8 mouse cellular contexts compared by ENCODE assay signal in genomic region chr4:123282500-123282899, GRCm38 (mm10). TPM values are rescaled to one million over a fixed set of nuclear protein-coding genes. Genes with fewer than 3 reads are reported as not detected.
DNase-seq lines count a peak whose midpoint lies in the region; ATAC-seq and TF ChIP-seq lines count a peak whose summit lies in the region.

No protein-coding gene starts in this region.

- H3K27ac ChIP-seq in forebrain, embryonic 11.5 days (ENCODE audit: low read depth, low read length) = 0 out of 2 replicates have a peak overlapping the region, but pooled peaks have one; percentile 46
- H3K27ac ChIP-seq in heart, embryonic 16.5 days (ENCODE audit: low read length) = peak overlapping the region; percentile 90
- peak overlapping the region; percentile 17; the same call in 1 of the 2 replicates for H3K27ac ChIP-seq in liver, embryonic 14.5 days
- peak overlapping the region; percentile 74 for H3K27ac ChIP-seq in stomach, embryonic 15.5 days

- H3K9ac ChIP-seq in forebrain, embryonic 11.5 days (ENCODE audit: low read length) = peak overlapping the region; percentile 65
- peak overlapping the region; percentile 72 for H3K9ac ChIP-seq in heart, embryonic 16.5 days (ENCODE audit: low read length)
- H3K9ac ChIP-seq in liver, embryonic 14.5 days (replicated peaks) = peak overlapping the region; percentile 99
- 0 out of 2 replicates have a peak overlapping the region, but pooled peaks have one; percentile 19 for H3K9ac ChIP-seq in stomach, embryonic 15.5 days

- WGBS in forebrain, embryonic 11.5 days = 1% methylated on average over 25 of the region's 25 CpGs
- WGBS in heart, embryonic 16.5 days = under 1% methylated on average over 25 of the region's 25 CpGs
- under 1% methylated on average over 25 of the region's 25 CpGs for WGBS in liver, embryonic 14.5 days (ENCODE audit: insufficient replicate concordance)
- under 1% methylated on average over 25 of the region's 25 CpGs for WGBS in stomach, embryonic 15.5 days

- peak overlapping the region; percentile 85 for H3K4me3 ChIP-seq in E14TG2a.4 (replicated peaks; ENCODE audit: low read length)
- peak overlapping the region; percentile 48 for H3K4me3 ChIP-seq in forebrain, embryonic 11.5 days (ENCODE audit: low read depth, low read length)
- H3K4me3 ChIP-seq in heart, embryonic 16.5 days (ENCODE audit: low read length) = peak overlapping the region; percentile 62
- H3K4me3 ChIP-seq in liver, embryonic 14.5 days (ENCODE audit: insufficient read depth in 1 of 2, low read depth in 2 of 2, low read length in 2 of 2) = peak overlapping the region; percentile 98 to 99; a peak in 3 of 4 replicates
- H3K4me3 ChIP-seq in stomach, embryonic 15.5 days (replicated peaks) = peak overlapping the region; percentile 54

- no peaks in the 10 kb centered on the region for H3K27me3 ChIP-seq in E14TG2a.4 (ENCODE audit: insufficient read depth, low read length)
- H3K27me3 ChIP-seq in forebrain, embryonic 11.5 days (ENCODE audit: control insufficient read depth, insufficient read depth, low read length) = no peaks in the 10 kb centered on the region
- H3K27me3 ChIP-seq in heart, embryonic 16.5 days (ENCODE audit: control insufficient read depth, insufficient read depth, low read length) = no peaks in the 10 kb centered on the region
- no peaks in the 10 kb centered on the region for H3K27me3 ChIP-seq in liver, embryonic 14.5 days (ENCODE audit: control insufficient read depth, insufficient read depth, low read length)
- H3K27me3 ChIP-seq in stomach, embryonic 15.5 days (replicated peaks) = no peaks in the 10 kb centered on the region

- H3K4me1 ChIP-seq in E14TG2a.4 (replicated peaks; ENCODE audit: low read depth, low read length) = peaks cover 61% of the 10 kb centered on the region
- peaks cover 13% of the 10 kb centered on the region; the same call in 1 of the 2 replicates for H3K4me1 ChIP-seq in forebrain, embryonic 11.5 days (replicated peaks; ENCODE audit: control insufficient read depth, insufficient read depth, low read length)
- peaks cover 29% of the 10 kb centered on the region for H3K4me1 ChIP-seq in heart, embryonic 16.5 days (ENCODE audit: control insufficient read depth, insufficient read depth, low read length)
- H3K4me1 ChIP-seq in liver, embryonic 14.5 days (replicated peaks; ENCODE audit: control insufficient read depth in 2 of 2, insufficient read depth in 2 of 2, low read length in 1 of 2) = peaks cover 17 to 24% of the 10 kb centered on the region in 2 experiments
- H3K4me1 ChIP-seq in stomach, embryonic 15.5 days = peaks cover 24% of the 10 kb centered on the region

- no peaks in the 10 kb centered on the region for H3K9me3 ChIP-seq in E14TG2a.4 (ENCODE audit: low read length)
- H3K9me3 ChIP-seq in forebrain, embryonic 11.5 days (ENCODE audit: control insufficient read depth, low read length) = no peaks in the 10 kb centered on the region
- no peaks in the 10 kb centered on the region for H3K9me3 ChIP-seq in heart, embryonic 16.5 days (replicated peaks; ENCODE audit: control insufficient read depth, low read length)
- no peaks in the 10 kb centered on the region for H3K9me3 ChIP-seq in liver, embryonic 14.5 days (ENCODE audit: control insufficient read depth, low read length)
- no peaks in the 10 kb centered on the region for H3K9me3 ChIP-seq in stomach, embryonic 15.5 days

- peak; percentile 66 for TF ChIP-seq CTCF in E14TG2a.4 (conservative IDR thresholded peaks at IDR 0.05; ENCODE audit: low read length)
- TF ChIP-seq CTCF in liver, embryonic 14.5 days (IDR thresholded peaks at IDR 0.05; ENCODE audit: low read depth) = peak; percentile 96

- no peak; the same call in 1 of the 2 replicates for TF ChIP-seq EP300 in liver, embryonic 14.5 days (IDR thresholded peaks at IDR 0.05; ENCODE audit: low read depth)

- DNase-seq in c-Kit-positive CD71-positive TER-119-negative erythroid progenitor cells, embryonic 14.5 days (ENCODE audit: low read depth) = peak; percentile 90
- DNase-seq in forebrain, embryonic 11.5 days (ENCODE audit: low spot score) = peak; percentile 95
- DNase-seq in kidney, postnatal 25 days = peak; percentile 94 to 97
- peak; percentile 89 to 91 (median 90) for DNase-seq in liver, embryonic 14.5 days (ENCODE audit: low read depth in 3 of 3, low spot score in 3 of 3)
- DNase-seq in neural tube, embryonic 10.5 days (ENCODE audit: extremely low spot score, low spot score) = peak; percentile 94

- ATAC-seq in forebrain, embryonic 11.5 days (replicated peaks; ENCODE audit: low FRiP score) = peak; percentile 94
- peak; percentile 92 for ATAC-seq in heart, embryonic 16.5 days (replicated peaks; ENCODE audit: extremely low read depth, insufficient read depth, low FRiP score)
- peak; percentile 85 for ATAC-seq in liver, embryonic 14.5 days (ENCODE audit: insufficient read depth)
- ATAC-seq in stomach, embryonic 15.5 days (ENCODE audit: insufficient read depth, low FRiP score, low read depth) = peak; percentile 97

- peak overlapping the region; percentile 90 for H3K4me2 ChIP-seq in forebrain, embryonic 11.5 days (ENCODE audit: low read depth, low read length, severe bottlenecking)
- peak overlapping the region; percentile 65 for H3K4me2 ChIP-seq in heart, embryonic 16.5 days (ENCODE audit: low read depth, low read length)
- H3K4me2 ChIP-seq in liver, embryonic 14.5 days (ENCODE audit: low read depth) = no peak overlapping the region; the same call in 1 of the 2 replicates
- H3K4me2 ChIP-seq in stomach, embryonic 15.5 days = peak overlapping the region; percentile 83

- peaks cover 39% of the 10 kb centered on the region for H3K36me3 ChIP-seq in E14TG2a.4 (ENCODE audit: insufficient read depth, low read length)
- H3K36me3 ChIP-seq in forebrain, embryonic 11.5 days (ENCODE audit: control insufficient read depth, insufficient read depth, low read length) = no peaks in the 10 kb centered on the region
- H3K36me3 ChIP-seq in heart, embryonic 16.5 days (ENCODE audit: control insufficient read depth, insufficient read depth) = peaks cover 8% of the 10 kb centered on the region
- peaks cover 39% of the 10 kb centered on the region for H3K36me3 ChIP-seq in liver, embryonic 14.5 days (replicated peaks; ENCODE audit: control insufficient read depth, insufficient read depth, low read depth)
- peaks cover 8% of the 10 kb centered on the region for H3K36me3 ChIP-seq in stomach, embryonic 15.5 days

RNA-seq across cellular contexts. Expression of gene Pabpc4, which starts 20.3 kb away (rescaled TPM):
- polyA plus RNA-seq in forebrain, embryonic 11.5 days (2014; fragmentation: Nextera tagmentation; extraction: Ambion mirVana) = 46.6 and 47.0 TPM in 2 replicates
- 55.0 and 60.5 TPM in 2 replicates for polyA plus RNA-seq in heart, embryonic 16.5 days (2015; fragmentation: Nextera tagmentation; extraction: Ambion mirVana)
- 209 and 244 TPM in 2 replicates for polyA plus RNA-seq in liver, embryonic 14.5 days (2012; rRNA removed)
- polyA plus RNA-seq in liver, embryonic 14.5 days (2014; fragmentation: Nextera tagmentation; extraction: Ambion mirVana) = 101 and 112 TPM in 2 replicates
- 49.0 and 50.2 TPM in 2 replicates for polyA plus RNA-seq in stomach, embryonic 15.5 days (2015; fragmentation: Nextera tagmentation; extraction: Ambion mirVana)

RNA-seq across cellular contexts. Expression of gene Oxct2a, which starts 40.9 kb away (rescaled TPM):
- not detected in 2 replicates for polyA plus RNA-seq in forebrain, embryonic 11.5 days (2014; fragmentation: Nextera tagmentation; extraction: Ambion mirVana)
- polyA plus RNA-seq in heart, embryonic 16.5 days (2015; fragmentation: Nextera tagmentation; extraction: Ambion mirVana) = not detected in 2 replicates
- polyA plus RNA-seq in liver, embryonic 14.5 days (2012; rRNA removed) = 0.03 and 0.08 TPM in 2 replicates
- not detected in 2 replicates for polyA plus RNA-seq in liver, embryonic 14.5 days (2014; fragmentation: Nextera tagmentation; extraction: Ambion mirVana)
- polyA plus RNA-seq in stomach, embryonic 15.5 days (2015; fragmentation: Nextera tagmentation; extraction: Ambion mirVana) = not detected in 2 replicates

RNA-seq across cellular contexts. Expression of gene Heyl, which starts 49.1 kb away (rescaled TPM):
- polyA plus RNA-seq in forebrain, embryonic 11.5 days (2014; fragmentation: Nextera tagmentation; extraction: Ambion mirVana) = 7.1 and 7.9 TPM in 2 replicates
- 13.2 and 13.9 TPM in 2 replicates for polyA plus RNA-seq in heart, embryonic 16.5 days (2015; fragmentation: Nextera tagmentation; extraction: Ambion mirVana)
- polyA plus RNA-seq in liver, embryonic 14.5 days (2012; rRNA removed) = 0.29 and 0.42 TPM in 2 replicates
- 0.46 and 0.62 TPM in 2 replicates for polyA plus RNA-seq in liver, embryonic 14.5 days (2014; fragmentation: Nextera tagmentation; extraction: Ambion mirVana)
- 14.1 and 18.9 TPM in 2 replicates for polyA plus RNA-seq in stomach, embryonic 15.5 days (2015; fragmentation: Nextera tagmentation; extraction: Ambion mirVana)

Comparison
In these comparisons a context has a peak if more than half of its experiments do, and no peak if none do; other contexts are left out.
1. Peak in every context shown above with its lines: DNase-seq, ATAC-seq, H3K4me3 ChIP-seq and H3K27ac ChIP-seq.
2. H3K4me3 ChIP-seq: peak in every context shown above with its lines; median percentile 98 in liver, embryonic 14.5 days; 85 in E14TG2a.4; 62 in heart, embryonic 16.5 days; 54 in stomach, embryonic 15.5 days; 48 in forebrain, embryonic 11.5 days.
3. H3K27ac ChIP-seq: peak in every context shown above with its lines; median percentile 90 in heart, embryonic 16.5 days; 74 in stomach, embryonic 15.5 days; 46 in forebrain, embryonic 11.5 days; 17 in liver, embryonic 14.5 days.
4. H3K9ac ChIP-seq: peak in every context shown above with its lines; median percentile 99 in liver, embryonic 14.5 days; 72 in heart, embryonic 16.5 days; 65 in forebrain, embryonic 11.5 days; 19 in stomach, embryonic 15.5 days.